Mouse (Mus musculus) MEL (cell line): ENCODE measurements around the gene S100pbp.

ENCODE experiments used
- CTCF ChIP-seq, 3 experiments: IDR thresholded peaks in 2 of 3; conservative IDR thresholded peaks in 1 of 3; 2 replicates each; pipeline ENCODE4 v1.5.1; 2011 to 2012; ENCODE audit warnings: low read length in 3 of 3, low read depth in 2 of 3, mild to moderate bottlenecking in 2 of 3, improper control_type of control experiment in 1 of 3, inconsistent platforms in 1 of 3, mixed read lengths in 1 of 3, moderate library complexity in 1 of 3; ENCODE audit not compliant: control insufficient read depth in 1 of 3, insufficient read depth in 1 of 3, poor library complexity in 1 of 3, severe bottlenecking in 1 of 3
- E2F4 ChIP-seq: IDR thresholded peaks from 2 replicates; pipeline ENCODE4 v1.6.1; 2011; ENCODE audit warnings: low read depth, low read length, improper control_type of control experiment, borderline replicate concordance
- MAFK ChIP-seq: IDR thresholded peaks from 2 replicates; pipeline ENCODE4 v1.6.1; 2011; ENCODE audit warnings: low read depth, mild to moderate bottlenecking, low read length, improper control_type of control experiment, borderline replicate concordance
- MAX ChIP-seq: IDR thresholded peaks from 2 replicates; pipeline ENCODE4 v1.6.1; 2011; ENCODE audit warnings: low read length, improper control_type of control experiment
- MEF2A ChIP-seq: IDR thresholded peaks from 2 replicates; pipeline ENCODE4 v1.6.1; 2014; ENCODE audit warnings: low read depth, mild to moderate bottlenecking, inconsistent platforms, low read length, improper control_type of control experiment; ENCODE audit not compliant: poor library complexity, insufficient replicate concordance, severe bottlenecking; ENCODE audit errors: extremely low read depth
- MYB ChIP-seq: IDR thresholded peaks from 2 replicates; pipeline ENCODE4 v1.6.1; 2011; ENCODE audit warnings: mild to moderate bottlenecking, low read depth, low read length, improper control_type of control experiment
- MYC ChIP-seq: IDR thresholded peaks from 2 replicates; pipeline ENCODE4 v1.6.1; 2011; ENCODE audit warnings: low read depth, mild to moderate bottlenecking, low read length, improper control_type of control experiment, moderate library complexity
- NELFE ChIP-seq: IDR thresholded peaks from 2 replicates; pipeline ENCODE4 v1.6.1; 2011; ENCODE audit warnings: low read depth, low read length, improper control_type of control experiment
- POLR2A ChIP-seq, 2 experiments: IDR thresholded peaks; 2 replicates each; pipeline ENCODE4 v1.6.1; 2011 to 2012; ENCODE audit warnings: low read length in 2 of 2, mild to moderate bottlenecking in 2 of 2, control low read depth in 1 of 2, improper control_type of control experiment in 1 of 2, low read depth in 1 of 2, moderate library complexity in 1 of 2; ENCODE audit not compliant: control insufficient read depth in 1 of 2, insufficient read depth in 1 of 2, poor library complexity in 1 of 2
- POLR2AphosphoS2 ChIP-seq: IDR thresholded peaks from 2 replicates; pipeline ENCODE4 v1.6.1; 2011; ENCODE audit warnings: low read length, improper control_type of control experiment
- POLR2AphosphoS5 ChIP-seq: IDR thresholded peaks from 2 replicates; pipeline ENCODE4 v1.6.1; 2012; ENCODE audit warnings: low read depth, borderline replicate concordance, mild to moderate bottlenecking, inconsistent platforms, low read length, moderate library complexity, mixed read lengths
- RAD21 ChIP-seq: IDR thresholded peaks from 2 replicates; pipeline ENCODE4 v1.6.1; 2011; ENCODE audit warnings: mild to moderate bottlenecking, low read depth, low read length, improper control_type of control experiment
- USF1 ChIP-seq: IDR thresholded peaks from 2 replicates; pipeline ENCODE4 v1.6.1; 2014; ENCODE audit warnings: low read depth, mild to moderate bottlenecking, inconsistent platforms, low read length, improper control_type of control experiment, moderate library complexity
- ZMIZ1 ChIP-seq: IDR thresholded peaks from 2 replicates; pipeline ENCODE4 v1.6.1; 2012; ENCODE audit warnings: low read depth, mild to moderate bottlenecking, inconsistent platforms, low read length, improper control_type of control experiment, moderate library complexity

DNA sequence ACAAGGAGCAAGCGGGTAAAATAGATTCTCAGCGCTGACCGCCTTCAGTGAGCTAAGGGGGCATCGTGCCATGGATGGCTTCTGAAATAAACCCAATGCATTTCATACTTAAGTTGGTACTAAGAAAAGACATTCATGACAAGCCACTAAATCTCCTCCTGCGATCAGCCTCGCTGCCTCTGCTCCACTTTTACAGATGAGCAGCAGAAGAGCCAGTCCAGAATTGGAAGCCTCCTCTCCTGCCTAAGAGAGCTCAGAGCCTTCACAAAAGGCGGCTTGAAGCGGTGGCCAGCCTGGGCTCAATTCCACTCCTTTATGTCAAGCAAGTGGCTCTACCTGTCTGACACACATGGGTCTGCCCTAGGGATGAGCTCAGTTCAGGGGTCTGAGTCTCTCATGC, 72.8 kb downstream of the S100pbp start:
- TF ChIP-seq NELFE: no peak
- no peak for TF ChIP-seq E2F4
- TF ChIP-seq CTCF (IDR thresholded peaks at IDR 0.05 in 2 of 3, conservative IDR thresholded peaks at IDR 0.05 in 1 of 3; ENCODE audit: control insufficient read depth in 1 of 3, insufficient read depth in 1 of 3, low read depth in 2 of 3, low read length in 3 of 3, poor library complexity in 1 of 3, severe bottlenecking in 1 of 3): no peak
- no peak for TF ChIP-seq MAFK
- no peak for TF ChIP-seq MAX
- no peak for TF ChIP-seq MYC
- TF ChIP-seq POLR2AphosphoS2: no peak
- no peak for TF ChIP-seq USF1
- no peak for TF ChIP-seq POLR2A (IDR thresholded peaks at IDR 0.05; ENCODE audit: control insufficient read depth in 1 of 2, insufficient read depth in 1 of 2, low read depth in 1 of 2, low read length in 2 of 2, poor library complexity in 1 of 2)
- no peak for TF ChIP-seq ZMIZ1
- no peak for TF ChIP-seq MEF2A
- TF ChIP-seq MYB: no peak
- TF ChIP-seq RAD21: no peak
- no peak for TF ChIP-seq POLR2AphosphoS5
